Mouse (Mus musculus): ENCODE measurements at regions not wholly inside any gene's neighbourhood (a gene's known extent, or its start where the extent isn't known, plus 50 kb on each side); places are given as distances from the start of the nearest gene placed in this dataset.

DNA sequence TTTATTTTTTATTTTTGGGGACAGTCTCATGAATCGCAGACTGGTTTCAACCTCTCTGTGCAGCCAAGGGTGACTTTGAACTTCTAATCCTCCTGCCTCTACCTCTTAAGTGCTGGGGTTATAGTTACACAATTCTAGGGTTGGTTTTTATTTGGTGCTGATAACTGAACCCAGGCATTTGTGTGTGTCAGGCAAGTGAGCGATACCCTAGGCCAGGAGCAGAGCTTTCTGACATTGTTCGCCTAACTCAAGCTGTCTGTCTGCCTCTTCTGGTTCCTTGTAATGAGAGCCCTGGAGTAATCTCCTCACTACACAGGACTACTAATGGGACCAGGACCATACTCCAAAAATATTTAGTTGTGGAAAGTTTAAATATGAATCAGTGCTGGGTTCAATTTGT lies 281.1 kb downstream of the Maf start:
- Histone ChIP-seq H3K27me3 (ENCODE audit: control insufficient read depth, insufficient read depth, insufficient read length) (no peaks in the 10 kb centered on the region), H3K79me2 (ENCODE audit: control insufficient read depth, insufficient read depth) (no peaks in the 10 kb centered on the region), H3K4me3 (ENCODE audit: insufficient read depth, poor library complexity, severe bottlenecking) (no peak overlapping the region), H3K36me3 (ENCODE audit: control insufficient read depth, insufficient read depth) (no peaks in the 10 kb centered on the region), H3ac (ENCODE audit: control insufficient read depth, insufficient read length, low read depth) (no peak overlapping the region), H3K79me3 (ENCODE audit: low read depth) (no peaks in the 10 kb centered on the region)
- no peak for TF ChIP-seq FOSL1 (IDR thresholded peaks at IDR 0.05; ENCODE audit: insufficient read depth, low read length, poor library complexity, severe bottlenecking)
- no peak for TF ChIP-seq USF1 (IDR thresholded peaks at IDR 0.05; ENCODE audit: low read depth)
- no peak for TF ChIP-seq MYOD1 (IDR thresholded peaks at IDR 0.05; ENCODE audit: control insufficient read depth, insufficient read length, low read depth)
- TF ChIP-seq CEBPB (IDR thresholded peaks at IDR 0.05; ENCODE audit: low read depth): no peak
- no peak for TF ChIP-seq CTCF (IDR thresholded peaks at IDR 0.05; ENCODE audit: control insufficient read depth, insufficient read depth, insufficient read length)
- TF ChIP-seq MAX (IDR thresholded peaks at IDR 0.05): no peak
- no peak for TF ChIP-seq MYOG (IDR thresholded peaks at IDR 0.05; ENCODE audit: control insufficient read depth, extremely low read depth, insufficient read length)

DNA sequence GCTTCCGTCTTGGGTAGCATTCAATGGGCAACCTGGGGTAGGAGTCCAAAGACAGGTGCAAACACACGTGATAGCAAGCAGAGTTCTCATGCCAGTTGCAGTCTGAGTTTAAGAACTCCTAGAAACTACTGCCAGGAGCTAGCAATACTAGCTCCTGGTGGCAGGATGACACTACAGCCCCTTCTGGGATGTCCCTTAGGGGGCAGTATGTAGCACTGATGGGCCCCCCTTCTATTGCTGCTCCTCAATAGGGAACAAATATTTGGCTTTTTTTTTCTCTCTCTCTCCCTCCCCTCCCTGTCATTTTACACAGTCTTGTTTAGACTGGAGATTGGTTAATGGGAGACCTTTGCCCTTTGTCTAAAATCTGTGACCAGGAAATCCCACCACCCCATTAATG lies 282.2 kb downstream of the Maf start:
- Histone ChIP-seq H3K79me3 (ENCODE audit: low read depth) (no peaks in the 10 kb centered on the region), H3K79me2 (ENCODE audit: control insufficient read depth, insufficient read depth) (no peaks in the 10 kb centered on the region), H3K27me3 (ENCODE audit: control insufficient read depth, insufficient read depth, insufficient read length) (no peaks in the 10 kb centered on the region), H3K4me3 (ENCODE audit: insufficient read depth, poor library complexity, severe bottlenecking) (no peak overlapping the region), H3ac (ENCODE audit: control insufficient read depth, insufficient read length, low read depth) (no peak overlapping the region), H3K36me3 (ENCODE audit: control insufficient read depth, insufficient read depth) (no peaks in the 10 kb centered on the region)
- no peak for TF ChIP-seq MAX (IDR thresholded peaks at IDR 0.05)
- no peak for TF ChIP-seq MYOD1 (IDR thresholded peaks at IDR 0.05; ENCODE audit: control insufficient read depth, insufficient read length, low read depth)
- TF ChIP-seq FOSL1 (IDR thresholded peaks at IDR 0.05; ENCODE audit: insufficient read depth, low read length, poor library complexity, severe bottlenecking): no peak
- no peak for TF ChIP-seq CTCF (IDR thresholded peaks at IDR 0.05; ENCODE audit: control insufficient read depth, insufficient read depth, insufficient read length)
- TF ChIP-seq USF1 (IDR thresholded peaks at IDR 0.05; ENCODE audit: low read depth): no peak
- no peak for TF ChIP-seq MYOG (IDR thresholded peaks at IDR 0.05; ENCODE audit: control insufficient read depth, extremely low read depth, insufficient read length)

DNA sequence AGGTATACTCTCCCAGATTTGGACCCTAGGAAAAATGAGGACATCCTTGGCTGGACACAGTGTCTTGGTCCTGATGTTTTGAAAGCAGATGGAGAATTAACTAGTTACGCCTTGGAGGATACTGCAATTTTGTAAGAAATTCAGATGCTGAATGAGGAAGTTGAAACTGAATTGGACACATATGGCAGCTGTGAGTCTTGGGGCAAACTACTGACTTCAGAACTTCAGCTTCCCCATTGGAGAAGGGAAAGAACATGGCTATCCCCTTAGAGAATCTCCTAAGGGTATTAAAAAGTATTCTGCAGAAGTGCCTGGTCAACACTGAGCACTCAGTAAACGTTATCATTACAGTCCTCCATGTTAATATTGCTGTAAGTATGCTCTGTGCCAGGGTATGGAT lies 283.9 kb downstream of the Maf start:
- Histone ChIP-seq H3K36me3 (ENCODE audit: control insufficient read depth, insufficient read depth) (no peaks in the 10 kb centered on the region), H3ac (ENCODE audit: control insufficient read depth, insufficient read length, low read depth) (no peak overlapping the region), H3K27me3 (ENCODE audit: control insufficient read depth, insufficient read depth, insufficient read length) (no peaks in the 10 kb centered on the region), H3K4me3 (ENCODE audit: insufficient read depth, poor library complexity, severe bottlenecking) (no peak overlapping the region), H3K79me2 (ENCODE audit: control insufficient read depth, insufficient read depth) (no peaks in the 10 kb centered on the region), H3K79me3 (ENCODE audit: low read depth) (no peaks in the 10 kb centered on the region)
- TF ChIP-seq MAX (IDR thresholded peaks at IDR 0.05) (no peak), USF1 (IDR thresholded peaks at IDR 0.05; ENCODE audit: low read depth) (no peak), MYOD1 (IDR thresholded peaks at IDR 0.05; ENCODE audit: control insufficient read depth, insufficient read length, low read depth) (no peak), MYOG (IDR thresholded peaks at IDR 0.05; ENCODE audit: control insufficient read depth, extremely low read depth, insufficient read length) (no peak), CEBPB (IDR thresholded peaks at IDR 0.05; ENCODE audit: low read depth) (no peak), FOSL1 (IDR thresholded peaks at IDR 0.05; ENCODE audit: insufficient read depth, low read length, poor library complexity, severe bottlenecking) (no peak), CTCF (IDR thresholded peaks at IDR 0.05; ENCODE audit: control insufficient read depth, insufficient read depth, insufficient read length) (no peak)

DNA sequence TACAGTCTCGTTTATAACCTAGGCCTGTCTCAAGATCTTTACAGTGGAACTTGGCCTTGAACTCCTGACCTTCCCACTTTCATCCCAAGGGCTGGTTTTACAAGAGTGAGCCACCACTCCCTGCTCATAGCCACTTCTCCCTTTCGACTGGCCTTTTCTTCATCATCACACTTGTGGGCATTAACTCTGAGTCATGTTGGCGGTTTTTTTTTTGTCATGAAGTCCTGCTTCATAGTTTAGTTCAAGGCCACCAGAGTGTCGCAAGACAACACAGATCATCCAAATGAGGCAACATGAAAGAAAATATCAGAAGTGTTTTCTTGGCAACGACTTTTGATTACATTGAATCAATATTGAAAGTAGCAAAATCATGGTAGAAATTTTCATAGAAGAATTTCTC lies 284.5 kb downstream of the Maf start:
- no peak overlapping the region for H3ac ChIP-seq (ENCODE audit: control insufficient read depth, insufficient read length, low read depth)
- no peak for TF ChIP-seq MYOD1 (IDR thresholded peaks at IDR 0.05; ENCODE audit: control insufficient read depth, insufficient read length, low read depth)
- TF ChIP-seq CEBPB (IDR thresholded peaks at IDR 0.05; ENCODE audit: low read depth): no peak
- TF ChIP-seq MYOG (IDR thresholded peaks at IDR 0.05; ENCODE audit: control insufficient read depth, extremely low read depth, insufficient read length): no peak
- TF ChIP-seq USF1 (IDR thresholded peaks at IDR 0.05; ENCODE audit: low read depth): no peak
- TF ChIP-seq FOSL1 (IDR thresholded peaks at IDR 0.05; ENCODE audit: insufficient read depth, low read length, poor library complexity, severe bottlenecking): no peak
- H3K79me2 ChIP-seq (ENCODE audit: control insufficient read depth, insufficient read depth): no peaks in the 10 kb centered on the region
- no peaks in the 10 kb centered on the region for H3K79me3 ChIP-seq (ENCODE audit: low read depth)
- H3K27me3 ChIP-seq (ENCODE audit: control insufficient read depth, insufficient read depth, insufficient read length): no peaks in the 10 kb centered on the region
- no peaks in the 10 kb centered on the region for H3K36me3 ChIP-seq (ENCODE audit: control insufficient read depth, insufficient read depth)
- H3K4me3 ChIP-seq (ENCODE audit: insufficient read depth, poor library complexity, severe bottlenecking): no peak overlapping the region

DNA sequence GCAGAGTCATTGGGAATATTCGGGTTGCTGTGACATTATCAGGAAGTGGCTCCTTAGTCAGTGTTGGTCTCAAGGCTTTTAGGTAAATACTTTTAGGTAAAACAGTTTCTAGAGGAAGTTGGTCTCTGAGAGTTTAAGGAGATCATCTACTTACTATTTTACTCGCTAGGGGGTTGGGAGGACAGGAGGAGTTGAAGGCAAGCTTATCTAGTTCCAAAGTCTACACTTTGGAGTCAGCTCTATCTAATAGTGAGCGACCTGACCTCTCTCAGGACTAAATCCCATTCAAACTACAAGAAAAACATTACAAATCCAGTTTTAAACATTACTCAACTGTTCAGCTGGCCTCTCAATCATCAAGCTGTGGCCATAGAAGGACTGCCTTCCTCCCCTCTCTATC lies 287.1 kb downstream of the Maf start:
- Histone ChIP-seq H3K27me3 (ENCODE audit: control insufficient read depth, insufficient read depth, insufficient read length) (no peaks in the 10 kb centered on the region), H3K79me2 (ENCODE audit: control insufficient read depth, insufficient read depth) (no peaks in the 10 kb centered on the region), H3K79me3 (ENCODE audit: low read depth) (no peaks in the 10 kb centered on the region), H3K36me3 (ENCODE audit: control insufficient read depth, insufficient read depth) (no peaks in the 10 kb centered on the region), H3ac (ENCODE audit: control insufficient read depth, insufficient read length, low read depth) (no peak overlapping the region), H3K4me3 (ENCODE audit: insufficient read depth, poor library complexity, severe bottlenecking) (no peak overlapping the region)
- TF ChIP-seq CEBPB (IDR thresholded peaks at IDR 0.05; ENCODE audit: low read depth): no peak
- TF ChIP-seq MAX (IDR thresholded peaks at IDR 0.05): no peak
- TF ChIP-seq FOSL1 (IDR thresholded peaks at IDR 0.05; ENCODE audit: insufficient read depth, low read length, poor library complexity, severe bottlenecking): no peak
- TF ChIP-seq CTCF (IDR thresholded peaks at IDR 0.05; ENCODE audit: control insufficient read depth, insufficient read depth, insufficient read length): no peak
- TF ChIP-seq MYOG (IDR thresholded peaks at IDR 0.05; ENCODE audit: control insufficient read depth, extremely low read depth, insufficient read length): no peak
- TF ChIP-seq MYOD1 (IDR thresholded peaks at IDR 0.05; ENCODE audit: control insufficient read depth, insufficient read length, low read depth): no peak
- TF ChIP-seq USF1 (IDR thresholded peaks at IDR 0.05; ENCODE audit: low read depth): no peak

DNA sequence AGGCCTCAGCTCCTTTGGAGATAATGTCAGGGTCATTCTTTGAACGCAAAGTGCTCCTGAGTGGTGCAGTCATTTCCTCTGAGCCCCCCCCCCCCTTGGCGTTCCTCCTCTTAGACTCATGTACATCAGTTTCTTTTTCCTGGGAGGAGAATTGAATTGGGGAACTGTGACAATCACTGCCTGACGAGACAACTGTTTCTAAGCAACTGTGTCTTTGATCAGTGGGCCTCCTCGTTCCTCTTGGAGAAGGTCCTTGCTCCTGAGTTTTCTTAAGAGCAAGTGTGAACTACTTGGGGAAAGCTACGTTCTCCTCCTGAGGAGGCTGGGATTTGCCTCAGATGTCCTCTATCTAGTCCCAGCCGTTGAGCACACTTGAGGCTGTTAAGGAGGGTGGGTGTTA lies 287.5 kb downstream of the Maf start:
- H3K79me2 ChIP-seq (ENCODE audit: control insufficient read depth, insufficient read depth): no peaks in the 10 kb centered on the region

More for the DNA sequence above, 287.5 kb downstream of the Maf start:
- H3ac ChIP-seq (ENCODE audit: control insufficient read depth, insufficient read length, low read depth): no peak overlapping the region
- H3K4me3 ChIP-seq (ENCODE audit: insufficient read depth, poor library complexity, severe bottlenecking): no peak overlapping the region
- no peaks in the 10 kb centered on the region for H3K36me3 ChIP-seq (ENCODE audit: control insufficient read depth, insufficient read depth)
- H3K79me3 ChIP-seq (ENCODE audit: low read depth): no peaks in the 10 kb centered on the region
- no peaks in the 10 kb centered on the region for H3K27me3 ChIP-seq (ENCODE audit: control insufficient read depth, insufficient read depth, insufficient read length)
- no peak for TF ChIP-seq MYOD1 (IDR thresholded peaks at IDR 0.05; ENCODE audit: control insufficient read depth, insufficient read length, low read depth)
- no peak for TF ChIP-seq CEBPB (IDR thresholded peaks at IDR 0.05; ENCODE audit: low read depth)
- TF ChIP-seq MYOG (IDR thresholded peaks at IDR 0.05; ENCODE audit: control insufficient read depth, extremely low read depth, insufficient read length): no peak
- no peak for TF ChIP-seq USF1 (IDR thresholded peaks at IDR 0.05; ENCODE audit: low read depth)
- no peak for TF ChIP-seq CTCF (IDR thresholded peaks at IDR 0.05; ENCODE audit: control insufficient read depth, insufficient read depth, insufficient read length)
- TF ChIP-seq FOSL1 (IDR thresholded peaks at IDR 0.05; ENCODE audit: insufficient read depth, low read length, poor library complexity, severe bottlenecking): no peak
- no peak for TF ChIP-seq MAX (IDR thresholded peaks at IDR 0.05)
